Mouse (Mus musculus) kidney, embryonic 16.5 days (tissue): ENCODE measurements around the gene Gstt3. TPM values are rescaled to one million over a fixed set of nuclear protein-coding genes. Genes with fewer than 3 reads are reported as not detected.

Source experiments
- ATAC-seq: fragments of 200-750 bp; cut with Nextera tagmentation; 2 replicates; pipeline ENCODE4 v1.8.0; 2017; ENCODE audit warnings: moderate TSS enrichment; ENCODE audit not compliant: low FRiP score, low TSS enrichment
- H3K27ac ChIP-seq: fragments of 300-500 bp; sonication (generic); 2 replicates; pipeline ENCODE4 v1.5.1; 2014; ENCODE audit warnings: low read length
- H3K27me3 ChIP-seq: fragments of 300-500 bp; sonication (generic); 2 replicates; pipeline ENCODE4 v1.6.1; 2014; ENCODE audit warnings: low read length, control low read depth, mixed read lengths; ENCODE audit not compliant: insufficient read depth
- H3K36me3 ChIP-seq: fragments of 300-500 bp; sonication (generic); 2 replicates; pipeline ENCODE4 v1.6.1; 2014; ENCODE audit warnings: low read length, control low read depth, mixed read lengths; ENCODE audit not compliant: insufficient read depth
- H3K4me1 ChIP-seq: fragments of 300-500 bp; sonication (generic); 2 replicates; pipeline ENCODE4 v1.6.1; 2014; ENCODE audit warnings: low read length, control low read depth, mixed read lengths; ENCODE audit not compliant: insufficient read depth
- H3K4me2 ChIP-seq: fragments of 300-500 bp; sonication (generic); replicated peaks from 2 replicates; pipeline ENCODE4 v1.6.1; 2014; ENCODE audit warnings: low read depth, low read length
- H3K4me3 ChIP-seq: fragments of 300-500 bp; sonication (generic); 2 replicates; pipeline ENCODE4 v1.5.1; 2014; ENCODE audit warnings: mild to moderate bottlenecking, low read length
- H3K9ac ChIP-seq: fragments of 300-500 bp; sonication (generic); replicated peaks from 2 replicates; pipeline ENCODE4 v1.6.1; 2014; ENCODE audit warnings: low read length
- H3K9me3 ChIP-seq: fragments of 300-500 bp; sonication (generic); 2 replicates; pipeline ENCODE4 v1.6.1; 2016; ENCODE audit warnings: low read length, control low read depth
- WGBS: fragments of 180-500 bp; shearing (Covaris S2); extraction: QIAGEN DNeasy Blood & Tissue Kit; methylation state at CpG from one replicate; pipeline ENCODE4 v1.1.7; 2014; 5-methylcytosine and 5-hydroxymethylcytosine counted together
- polyA plus RNA-seq: library from polyadenylated mRNA; unstranded; fragments of >200 nt; fragmentation: Nextera tagmentation; extraction: Ambion mirVana; gene quantifications from 2 replicates; pipeline ENCODE4 v1.2.1, GENCODE M21; 2015

The Gstt3 gene
- polyA plus RNA-seq, 1 experiment from 2014 or later = 54.8 TPM

- no peak overlapping the region for H3K9ac ChIP-seq
- 89% methylated on average over 7 of the region's 7 CpGs for WGBS
- no peak overlapping the region for H3K27ac ChIP-seq
- no peaks in the 10 kb centered on the region for H3K27me3 ChIP-seq
- no peaks in the 10 kb centered on the region for H3K9me3 ChIP-seq
- no peak for ATAC-seq
- H3K4me2 ChIP-seq = no peak overlapping the region
- H3K4me3 ChIP-seq = no peak overlapping the region
- H3K4me1 ChIP-seq = no peaks in the 10 kb centered on the region
- peaks cover 76% of the 10 kb centered on the region for H3K36me3 ChIP-seq
These were observed 55.8 kb downstream of the Gstt3 start for GRCm38 (mm10) chr10:75725449-75725848.

Other genes starting within 250 kb of the Gstt3 start
- gene Lrrc75b, start 221.1 kb downstream of the Gstt3 start, polyA plus RNA-seq = 3.3 and 3.8 TPM in 2 replicates
- gene Ggt1, start 219.8 kb downstream of the Gstt3 start, polyA plus RNA-seq = 244 and 292 TPM in 2 replicates
- gene Ggt5, start 192.1 kb downstream of the Gstt3 start, polyA plus RNA-seq = 6.4 and 9.5 TPM in 2 replicates
- gene Susd2, start 137.4 kb downstream of the Gstt3 start, polyA plus RNA-seq = 32.4 and 34.2 TPM in 2 replicates
- 34.0 and 34.9 TPM in 2 replicates for gene Cabin1, start 17.1 kb downstream of the Gstt3 start, polyA plus RNA-seq
- gene Ddt, start 8.0 kb downstream of the Gstt3 start, polyA plus RNA-seq = 80.2 and 86.9 TPM in 2 replicates
- gene Gm20441, start 460 bp downstream of the Gstt3 start, polyA plus RNA-seq = 0.59 TPM in 1 of 2 replicates, not detected in the other
- gene Gstt1, start 17.2 kb upstream of the Gstt3 start, polyA plus RNA-seq = 16.5 and 19.7 TPM in 2 replicates
- not detected in 2 replicates for gene Gstt4, start 41.1 kb upstream of the Gstt3 start, polyA plus RNA-seq
- 53.0 and 56.2 TPM in 2 replicates for gene Gstt2, start 56.0 kb upstream of the Gstt3 start, polyA plus RNA-seq
- gene Mif, start 78.8 kb upstream of the Gstt3 start, polyA plus RNA-seq = 2,002 and 2,111 TPM in 2 replicates
- gene Derl3, start 112.0 kb upstream of the Gstt3 start, polyA plus RNA-seq = 4.0 and 4.4 TPM in 2 replicates
- 239 and 250 TPM in 2 replicates for gene Smarcb1, start 140.2 kb upstream of the Gstt3 start, polyA plus RNA-seq
- gene Chchd10, start 151.7 kb upstream of the Gstt3 start, polyA plus RNA-seq = 198 and 237 TPM in 2 replicates
- 62.1 and 70.5 TPM in 2 replicates for gene Mmp11, start 155.1 kb upstream of the Gstt3 start, polyA plus RNA-seq
- 0.40 and 0.50 TPM in 2 replicates for gene Gm867, start 159.3 kb upstream of the Gstt3 start, polyA plus RNA-seq
- gene Vpreb3, start 161.6 kb upstream of the Gstt3 start, polyA plus RNA-seq = 0.72 and 1.9 TPM in 2 replicates
- not detected in 2 replicates for gene Gm5134, start 173.1 kb upstream of the Gstt3 start, polyA plus RNA-seq